Mouse (Mus musculus): ENCODE measurements around the gene Nipbl. TPM values are rescaled to one million over a fixed set of nuclear protein-coding genes. Genes with fewer than 3 reads are reported as not detected.

Gene Nipbl
- polyA plus RNA-seq, 1 experiment from 2014 or later = 16.2 TPM

Other genes starting within 250 kb of the Nipbl start
- gene Gm2310, start 75.5 kb upstream of the Nipbl start, polyA plus RNA-seq (2015; fragmentation: Nextera tagmentation; extraction: Ambion mirVana) = not detected in 2 replicates